Mouse (Mus musculus) frontal cortex, adult 2 months (tissue): ENCODE measurements around the gene St6gal1. TPM values are rescaled to one million over a fixed set of nuclear protein-coding genes. Genes with fewer than 3 reads are reported as not detected.

Experiments
- DNase-seq, 2 experiments: peaks; one replicate each; pipeline ENCODE4 v3.0.0; 2022; ENCODE audit warnings: low spot score in 1 of 2; ENCODE audit errors: extremely low spot score in 1 of 2
- polyA plus RNA-seq: library from polyadenylated mRNA; depleted of rRNA; stranded (reverse); fragments of >200 nt; gene quantifications from 2 replicates; pipeline ENCODE4 v1.2.3, GENCODE M21; 2012

Gene St6gal1
- polyA plus RNA-seq, 1 experiment, result 19.8 TPM

DNA sequence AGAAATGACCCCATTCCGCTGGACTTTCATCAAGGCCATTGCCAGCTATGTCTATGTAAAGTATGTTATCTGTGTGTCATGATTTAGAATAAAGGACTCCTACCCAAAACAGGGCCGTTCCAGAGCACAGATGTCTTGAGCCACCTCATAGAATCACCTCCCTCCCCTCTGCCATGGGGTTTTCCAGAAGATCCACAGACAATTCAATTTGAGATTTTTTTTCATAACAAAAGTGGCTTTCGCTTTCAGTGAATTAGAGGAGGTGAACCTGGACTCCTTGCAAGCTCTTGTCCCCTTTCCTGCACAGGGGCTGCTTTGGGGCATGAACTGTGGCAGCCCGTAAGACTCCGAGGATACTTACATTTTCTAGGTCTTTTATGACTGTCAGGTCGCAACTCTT is 70.2 kb downstream of the St6gal1 start:
- DNase-seq, result no peak

- no peak for DNase-seq
Measured at GRCm38 (mm10) chr16:23295720-23296119, 71.2 kb downstream of the St6gal1 start.

DNA sequence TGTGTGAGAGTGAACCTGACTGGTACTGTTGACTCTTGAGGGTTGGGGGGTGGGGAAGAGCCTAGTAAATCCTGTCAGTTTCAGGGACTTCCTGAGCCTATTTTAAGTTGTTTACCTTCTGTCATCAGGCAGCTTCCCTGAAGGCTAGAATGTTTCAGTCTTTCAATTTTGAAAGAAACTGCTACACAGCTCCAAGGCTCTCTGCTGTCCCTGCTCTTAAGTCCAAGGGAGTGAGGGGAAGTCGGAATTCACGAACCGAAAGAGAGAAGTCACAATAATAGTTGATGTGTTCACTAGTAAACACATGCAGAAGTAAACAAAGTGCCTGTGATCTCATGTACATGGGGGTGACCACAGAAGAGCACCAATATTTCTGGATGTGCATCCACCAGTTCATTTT is 72.2 kb downstream of the St6gal1 start:
- no peak for DNase-seq

DNA sequence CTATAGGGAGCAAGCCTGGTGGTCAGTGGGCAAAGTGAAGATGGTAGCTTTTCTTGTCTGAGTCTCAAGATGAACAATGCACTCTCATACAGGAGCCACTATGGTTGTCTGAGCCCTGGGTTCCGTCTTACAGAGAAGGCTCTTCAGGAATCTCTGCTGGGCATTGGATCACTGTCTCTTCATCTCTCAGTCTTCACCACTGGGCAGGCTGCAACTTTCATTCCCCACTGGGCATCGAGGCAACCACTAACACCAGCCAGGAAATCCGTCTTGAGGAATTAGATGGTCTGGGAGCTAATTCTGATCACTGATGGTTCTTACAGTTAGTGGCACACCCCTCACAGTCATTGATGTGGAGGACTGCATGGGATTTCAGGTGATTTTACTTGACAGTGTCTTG is 73.9 kb downstream of the St6gal1 start:
- no peak for DNase-seq

DNA sequence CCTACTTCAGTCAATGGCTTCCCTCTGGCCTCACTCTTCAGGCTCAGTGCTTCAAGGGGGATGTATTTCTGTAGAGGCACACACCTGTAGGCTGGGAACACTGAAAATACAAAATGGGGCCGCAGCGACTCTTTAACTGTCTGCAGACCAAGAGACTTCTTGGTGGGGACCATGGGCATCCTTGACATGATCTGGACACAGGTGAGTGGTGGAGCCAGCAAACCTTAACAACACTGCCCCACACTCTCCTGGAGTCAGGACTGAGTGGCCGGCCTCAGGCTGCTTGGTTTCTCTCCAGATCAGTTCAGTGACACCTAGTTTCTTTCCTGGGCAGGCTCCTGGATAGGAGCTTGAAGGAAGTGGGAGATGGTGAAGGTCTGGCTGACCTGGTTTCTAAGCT is 74.4 kb downstream of the St6gal1 start:
- DNase-seq, result no peak

DNA sequence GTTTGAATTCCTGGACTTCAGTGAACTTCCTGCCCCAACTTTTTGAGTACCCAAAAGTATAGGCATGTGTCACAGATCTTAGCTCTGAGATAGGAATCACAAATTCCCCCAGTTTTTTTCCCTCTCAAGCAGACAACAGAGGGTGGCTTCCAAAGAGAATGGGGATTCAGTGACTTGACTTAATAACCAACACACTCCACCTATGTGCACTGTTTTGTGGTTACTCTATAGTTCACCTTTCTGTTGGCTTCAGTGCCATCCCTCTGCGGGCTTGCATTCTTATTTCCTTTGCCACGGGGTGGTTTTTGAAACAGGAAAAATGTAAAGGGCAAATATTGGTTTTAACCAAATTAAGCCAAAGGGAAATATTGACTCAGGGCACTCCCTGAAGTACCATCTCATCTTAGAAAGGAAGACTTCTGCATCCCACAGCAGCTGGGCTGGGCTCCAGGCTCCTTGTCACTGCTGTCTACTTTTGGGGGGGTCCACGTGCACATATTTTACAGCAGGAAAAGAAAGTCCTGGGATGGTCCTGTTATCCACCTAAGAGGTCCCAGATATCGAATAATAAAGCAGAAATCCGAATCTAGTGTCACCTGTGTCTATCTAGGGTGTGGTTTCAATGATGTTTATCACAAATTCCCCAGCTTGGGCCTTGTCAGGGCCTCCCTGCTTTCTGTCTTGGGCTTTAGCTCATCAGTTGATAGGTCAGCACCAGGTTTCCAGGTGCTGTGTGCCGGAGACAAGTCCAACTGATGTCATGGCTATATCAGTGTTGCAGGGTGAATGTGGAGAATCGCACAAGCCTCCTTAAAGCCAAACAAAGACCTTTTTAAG is 75.6 kb downstream of the St6gal1 start:
- DNase-seq, result no peak

DNA sequence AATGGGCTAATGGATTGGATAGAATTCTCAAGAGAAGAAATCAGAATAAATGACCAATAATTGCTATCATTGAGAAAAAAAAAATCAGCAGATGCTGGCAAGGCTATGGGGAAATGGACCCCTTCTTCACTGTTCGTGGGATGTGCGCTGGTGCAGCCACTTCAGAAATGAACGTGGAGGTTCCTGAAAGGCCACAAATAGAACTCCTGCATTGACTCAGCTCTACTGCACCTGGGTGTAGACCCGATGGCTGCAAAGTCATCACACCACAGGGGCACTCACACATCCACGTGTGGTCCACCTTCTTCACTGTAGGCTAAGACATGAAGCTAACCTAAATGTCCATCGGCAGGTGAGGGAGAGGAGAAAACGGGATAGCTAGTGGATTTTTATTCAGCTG is 77.2 kb downstream of the St6gal1 start:
- no peak for DNase-seq

- DNase-seq, result peak in 1 of 2 experiments; percentile 14
Measured at GRCm38 (mm10) chr16:23305830-23306623, 81.5 kb downstream of the St6gal1 start.

DNA sequence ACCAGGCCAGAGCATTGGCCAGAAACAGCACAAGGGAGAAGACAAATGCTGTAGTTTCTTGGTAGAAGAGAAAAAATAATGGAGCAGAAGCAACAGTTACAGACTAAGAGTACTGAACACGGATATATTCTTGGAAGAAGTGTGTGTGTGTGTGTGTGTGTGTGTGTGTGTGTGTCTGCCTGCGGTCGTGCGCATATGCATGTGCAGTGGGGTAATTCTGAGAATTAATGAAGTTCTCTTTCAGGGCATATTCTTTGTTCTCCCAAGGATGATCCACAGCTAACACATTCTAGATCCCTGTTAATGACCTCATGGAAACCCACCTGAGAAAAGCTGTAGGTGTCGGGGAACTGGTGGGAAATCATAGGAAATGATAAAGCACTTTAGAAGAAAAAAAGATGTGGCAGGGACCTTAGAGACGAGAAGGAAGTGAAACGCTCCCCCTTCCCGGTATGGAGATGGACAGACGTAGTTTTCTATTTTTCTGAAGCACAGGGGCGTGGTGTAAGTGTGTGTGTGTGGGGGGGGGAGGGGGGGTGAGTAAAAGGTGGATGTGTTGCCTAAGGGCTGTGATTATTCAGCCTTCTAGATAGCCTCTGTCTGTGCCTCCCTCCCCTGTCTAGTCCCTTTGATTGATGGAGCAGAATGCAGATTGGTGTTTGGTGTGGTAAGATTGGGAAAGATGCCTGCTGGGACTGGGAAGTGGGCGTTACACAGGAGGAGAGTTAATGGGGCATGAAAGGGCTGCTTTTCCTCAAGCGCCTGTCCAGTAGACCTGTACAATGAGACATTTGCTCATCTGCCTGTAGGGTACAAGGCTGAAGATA is 82.8 kb downstream of the St6gal1 start:
- no peak for DNase-seq

- DNase-seq, result no peak
Measured at GRCm38 (mm10) chr16:23308012-23308554, 83.5 kb downstream of the St6gal1 start.

GRCm38 (mm10) chr16:23309080-23309479 is 84.5 kb downstream of the St6gal1 start:
- no peak for DNase-seq

DNA sequence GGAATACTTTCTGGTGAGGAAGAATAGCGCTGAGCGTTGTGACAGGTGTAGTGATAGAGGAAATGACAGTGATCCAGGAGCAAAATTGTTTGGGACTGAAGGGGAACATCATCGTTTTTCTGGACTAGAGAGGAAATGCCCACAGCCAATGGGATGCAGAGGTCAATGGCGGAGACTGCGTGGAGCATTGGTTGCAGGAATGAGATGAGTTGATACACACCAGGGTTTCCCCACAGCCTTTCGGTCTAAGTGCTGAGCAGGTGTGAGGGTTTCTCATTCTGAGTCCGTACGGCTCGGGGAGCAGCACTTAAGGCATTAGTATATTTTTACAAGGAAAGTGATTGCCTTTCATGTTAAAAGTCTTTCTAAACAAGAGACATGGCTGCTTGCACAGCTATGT is 88.1 kb downstream of the St6gal1 start:
- DNase-seq, result no peak

DNA sequence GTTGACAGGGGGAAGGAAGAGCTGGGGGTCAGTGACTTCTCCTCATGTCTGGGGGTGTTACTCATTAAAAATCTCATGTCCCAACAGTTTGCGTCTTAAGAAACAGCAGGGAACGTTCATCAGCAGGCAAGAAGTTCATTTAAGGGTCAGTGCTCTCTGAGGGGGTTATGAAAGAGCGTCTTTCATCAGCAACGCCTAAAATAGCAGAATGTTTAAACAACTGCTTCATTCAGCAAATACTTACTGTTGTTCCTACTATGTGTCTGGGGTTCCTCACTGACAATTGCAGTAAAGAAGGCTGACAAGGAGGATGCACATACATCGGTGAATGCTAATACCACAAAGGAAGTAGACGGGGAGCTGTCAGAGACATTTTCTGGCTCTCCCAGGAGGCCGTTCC is 90.2 kb downstream of the St6gal1 start:
- DNase-seq, result no peak

GRCm38 (mm10) chr16:23317411-23318047 is 93.0 kb downstream of the St6gal1 start:
- DNase-seq, result no peak

DNA sequence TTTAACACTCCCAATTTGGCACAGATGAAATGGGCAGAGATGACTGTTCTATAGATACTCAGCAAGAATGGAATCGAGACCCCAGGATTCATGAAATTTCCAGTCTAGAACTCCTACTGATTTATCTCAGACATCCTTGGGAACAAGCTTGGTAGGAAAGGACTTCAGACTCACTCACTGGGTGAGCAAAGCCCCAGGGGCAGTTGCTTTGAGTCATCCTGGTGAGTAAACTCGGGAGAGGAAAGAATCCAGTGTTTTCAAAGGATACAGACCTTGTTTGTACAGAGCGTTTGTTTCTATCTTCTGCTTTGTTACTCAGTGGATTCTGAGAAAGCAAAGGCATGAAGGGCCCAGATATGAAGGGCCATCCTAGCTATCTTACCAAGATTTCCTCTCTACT is 95.5 kb downstream of the St6gal1 start:
- DNase-seq, result peak in 1 of 2 experiments; percentile 16

DNA sequence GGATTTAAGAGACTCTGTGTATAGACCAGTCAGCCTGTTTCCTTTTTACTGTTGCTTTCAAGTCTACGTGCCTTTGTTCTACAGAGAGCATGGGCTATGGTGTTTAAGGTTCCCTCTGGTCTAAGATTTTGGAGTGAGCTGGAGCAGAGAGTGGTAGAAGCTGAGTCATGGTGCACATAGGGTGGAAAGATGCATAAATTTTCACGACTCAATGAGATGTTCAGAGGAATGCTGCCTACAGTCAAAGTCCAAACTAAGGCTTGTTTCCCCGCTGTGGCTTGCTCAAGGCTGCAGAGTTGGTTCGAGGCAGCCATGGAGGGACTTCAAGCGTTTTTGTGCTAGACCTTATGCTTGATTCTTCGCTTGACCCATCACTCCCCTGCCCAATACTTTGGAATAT is 96.0 kb downstream of the St6gal1 start:
- DNase-seq, result no peak

DNA sequence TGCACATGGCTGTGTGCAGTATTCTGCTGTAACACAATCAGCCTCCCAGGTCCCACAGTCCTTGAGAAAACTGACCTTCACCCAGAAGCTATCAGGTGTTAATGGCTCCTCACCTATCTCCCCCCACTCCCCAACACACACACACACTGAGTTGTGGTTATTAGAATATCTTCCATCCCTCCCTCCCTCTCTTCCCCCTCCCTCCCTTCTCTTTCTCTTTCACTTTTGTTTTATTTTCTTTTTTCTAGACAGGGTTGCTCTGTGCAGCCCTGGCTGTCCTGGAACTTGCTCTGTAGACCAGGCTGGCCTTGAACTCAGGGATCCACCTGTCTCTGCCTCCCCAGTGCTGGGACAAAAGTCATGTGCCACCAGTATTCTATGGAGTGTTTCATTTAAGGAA is 97.9 kb downstream of the St6gal1 start:
- DNase-seq, result no peak

GRCm38 (mm10) chr16:23323915-23324314 is 99.4 kb downstream of the St6gal1 start:
- no peak for DNase-seq

DNA sequence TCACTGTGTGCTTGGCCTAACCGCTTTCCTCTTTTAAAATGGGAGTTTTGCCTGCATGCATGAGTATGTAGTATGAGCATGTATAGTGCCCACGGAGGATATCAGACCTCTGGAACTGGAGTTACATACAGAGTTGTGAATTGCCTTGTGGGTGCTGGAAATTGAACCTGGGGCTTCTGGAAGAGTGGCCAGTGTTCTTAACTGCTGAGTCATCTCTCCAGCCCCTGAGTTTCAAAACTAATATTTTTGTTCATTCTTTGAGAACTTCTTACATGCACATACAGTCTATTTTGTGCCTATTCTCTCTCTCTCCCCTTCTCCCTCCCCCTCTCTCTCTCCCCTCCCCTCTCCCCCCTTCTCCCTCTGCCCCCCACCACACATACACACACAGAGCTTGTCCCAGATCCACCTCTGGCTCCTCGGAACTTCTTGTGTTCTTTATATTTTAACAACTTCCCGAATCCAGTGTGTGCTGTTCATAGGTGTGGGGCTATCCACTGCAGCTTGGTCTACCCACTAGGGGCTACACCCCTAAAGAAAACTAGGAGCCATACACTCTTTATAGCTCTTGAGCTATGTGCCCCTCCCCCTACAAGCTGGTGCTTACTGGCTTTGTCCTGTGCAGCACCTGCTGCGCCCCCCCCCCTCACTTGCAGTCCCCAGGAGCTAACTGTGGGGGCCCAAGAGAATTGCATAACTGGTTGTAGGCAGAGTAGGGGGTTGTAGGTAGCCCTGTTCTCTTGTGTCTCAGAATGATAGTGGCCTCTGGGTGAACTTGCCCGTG is 100.5 kb downstream of the St6gal1 start:
- no peak for DNase-seq
